Mouse (Mus musculus): Measurements from ENCODE around the gene Glis1. TPM values are rescaled to one million over a fixed set of nuclear protein-coding genes. Genes with fewer than 3 reads are reported as not detected.
A peak's percentile ranks its signal among the peaks of the same experiment; 100 is the strongest.

The Glis1 gene
- polyA plus RNA-seq, 1 experiment, result 0.40 TPM

- H3K36me3 ChIP-seq (ENCODE audit: control insufficient read depth, insufficient read depth), result peaks cover 35% of the 10 kb centered on the region
- no peaks in the 10 kb centered on the region for H3K79me3 ChIP-seq (ENCODE audit: low read depth)
- no peaks in the 10 kb centered on the region for H3K27me3 ChIP-seq (ENCODE audit: control insufficient read depth, insufficient read depth, insufficient read length)
- no peak overlapping the region for H3K4me3 ChIP-seq (ENCODE audit: insufficient read depth, poor library complexity, severe bottlenecking)
- no peak for TF ChIP-seq CTCF (IDR thresholded peaks at IDR 0.05; ENCODE audit: control insufficient read depth, insufficient read depth, insufficient read length)
- no peak for TF ChIP-seq CEBPB (IDR thresholded peaks at IDR 0.05; ENCODE audit: low read depth)
- TF ChIP-seq FOSL1 (IDR thresholded peaks at IDR 0.05; ENCODE audit: insufficient read depth, low read length, poor library complexity, severe bottlenecking), result no peak
- TF ChIP-seq USF1 (IDR thresholded peaks at IDR 0.05; ENCODE audit: low read depth), result no peak
- no peak for TF ChIP-seq MAX (IDR thresholded peaks at IDR 0.05)
- TF ChIP-seq MYOG (IDR thresholded peaks at IDR 0.05; ENCODE audit: control insufficient read depth, extremely low read depth, insufficient read length), result no peak
- no peak for TF ChIP-seq MYOD1 (IDR thresholded peaks at IDR 0.05; ENCODE audit: control insufficient read depth, insufficient read length, low read depth)
- no peaks in the 10 kb centered on the region for H3K79me2 ChIP-seq (ENCODE audit: control insufficient read depth, insufficient read depth)
- no peak overlapping the region for H3ac ChIP-seq (ENCODE audit: control insufficient read depth, insufficient read length, low read depth)
These were observed 14.2 kb upstream of the Glis1 start for GRCm38 (mm10) chr4:107420202-107420601.

GRCm38 (mm10) chr4:107421711-107422110, 12.7 kb upstream of the Glis1 start:
- H3K27me3 ChIP-seq (ENCODE audit: control insufficient read depth, insufficient read depth, insufficient read length), result no peaks in the 10 kb centered on the region
- H3K79me2 ChIP-seq (ENCODE audit: control insufficient read depth, insufficient read depth), result no peaks in the 10 kb centered on the region
- H3K36me3 ChIP-seq (ENCODE audit: control insufficient read depth, insufficient read depth), result peaks cover 23% of the 10 kb centered on the region
- H3K4me3 ChIP-seq (ENCODE audit: insufficient read depth, poor library complexity, severe bottlenecking), result no peak overlapping the region
- no peak overlapping the region for H3ac ChIP-seq (ENCODE audit: control insufficient read depth, insufficient read length, low read depth)
- TF ChIP-seq MAX (IDR thresholded peaks at IDR 0.05) (no peak), MYOD1 (IDR thresholded peaks at IDR 0.05; ENCODE audit: control insufficient read depth, insufficient read length, low read depth) (no peak), FOSL1 (IDR thresholded peaks at IDR 0.05; ENCODE audit: insufficient read depth, low read length, poor library complexity, severe bottlenecking) (no peak), USF1 (IDR thresholded peaks at IDR 0.05; ENCODE audit: low read depth) (no peak), CTCF (IDR thresholded peaks at IDR 0.05; ENCODE audit: control insufficient read depth, insufficient read depth, insufficient read length) (no peak), CEBPB (IDR thresholded peaks at IDR 0.05; ENCODE audit: low read depth) (no peak), MYOG (IDR thresholded peaks at IDR 0.05; ENCODE audit: control insufficient read depth, extremely low read depth, insufficient read length) (no peak)
- H3K79me3 ChIP-seq (ENCODE audit: low read depth), result no peaks in the 10 kb centered on the region

DNA sequence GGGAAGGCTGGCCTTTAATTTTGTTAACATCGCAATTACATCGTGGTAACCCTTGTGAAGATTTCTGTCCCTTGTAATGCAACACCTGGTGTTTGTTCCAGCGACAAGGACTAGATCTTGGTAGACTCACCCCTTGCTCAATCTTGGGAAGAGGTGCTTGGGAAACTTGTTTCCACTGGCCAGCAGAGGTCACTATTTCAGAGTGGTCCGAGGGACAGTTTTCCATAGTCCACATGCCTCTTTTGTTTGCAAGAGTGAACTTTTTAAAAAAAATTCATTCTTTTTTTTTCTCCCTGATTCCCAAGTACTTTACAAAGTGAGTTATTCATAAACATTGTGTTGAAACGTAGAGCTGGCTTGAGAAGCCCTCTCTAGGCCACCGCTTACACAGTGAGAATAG, 12.2 kb upstream of the Glis1 start:
- no peak overlapping the region for H3K4me3 ChIP-seq (ENCODE audit: insufficient read depth, poor library complexity, severe bottlenecking)
- H3ac ChIP-seq (ENCODE audit: control insufficient read depth, insufficient read length, low read depth), result no peak overlapping the region
- no peaks in the 10 kb centered on the region for H3K79me2 ChIP-seq (ENCODE audit: control insufficient read depth, insufficient read depth)
- TF ChIP-seq CEBPB (IDR thresholded peaks at IDR 0.05; ENCODE audit: low read depth) (peak; percentile 29), FOSL1 (IDR thresholded peaks at IDR 0.05; ENCODE audit: insufficient read depth, low read length, poor library complexity, severe bottlenecking) (no peak), CTCF (IDR thresholded peaks at IDR 0.05; ENCODE audit: control insufficient read depth, insufficient read depth, insufficient read length) (peak; percentile 21)
- H3K27me3 ChIP-seq (ENCODE audit: control insufficient read depth, insufficient read depth, insufficient read length), result no peaks in the 10 kb centered on the region
- no peaks in the 10 kb centered on the region for H3K79me3 ChIP-seq (ENCODE audit: low read depth)
- peaks cover 19% of the 10 kb centered on the region for H3K36me3 ChIP-seq (ENCODE audit: control insufficient read depth, insufficient read depth)

- no peaks in the 10 kb centered on the region for H3K79me3 ChIP-seq (ENCODE audit: low read depth)
- no peak overlapping the region for H3K4me3 ChIP-seq (ENCODE audit: insufficient read depth, poor library complexity, severe bottlenecking)
- no peaks in the 10 kb centered on the region for H3K79me2 ChIP-seq (ENCODE audit: control insufficient read depth, insufficient read depth)
- H3K36me3 ChIP-seq (ENCODE audit: control insufficient read depth, insufficient read depth), result no peaks in the 10 kb centered on the region
- TF ChIP-seq FOSL1 (IDR thresholded peaks at IDR 0.05; ENCODE audit: insufficient read depth, low read length, poor library complexity, severe bottlenecking), result no peak
- TF ChIP-seq CEBPB (IDR thresholded peaks at IDR 0.05; ENCODE audit: low read depth), result no peak
- no peak for TF ChIP-seq CTCF (IDR thresholded peaks at IDR 0.05; ENCODE audit: control insufficient read depth, insufficient read depth, insufficient read length)
- no peak for TF ChIP-seq MYOG (IDR thresholded peaks at IDR 0.05; ENCODE audit: control insufficient read depth, extremely low read depth, insufficient read length)
- TF ChIP-seq USF1 (IDR thresholded peaks at IDR 0.05; ENCODE audit: low read depth), result no peak
- TF ChIP-seq MYOD1 (IDR thresholded peaks at IDR 0.05; ENCODE audit: control insufficient read depth, insufficient read length, low read depth), result no peak
- no peak for TF ChIP-seq MAX (IDR thresholded peaks at IDR 0.05)
- no peak overlapping the region for H3ac ChIP-seq (ENCODE audit: control insufficient read depth, insufficient read length, low read depth)
- H3K27me3 ChIP-seq (ENCODE audit: control insufficient read depth, insufficient read depth, insufficient read length), result no peaks in the 10 kb centered on the region
These were observed 8.8 kb upstream of the Glis1 start for GRCm38 (mm10) chr4:107425616-107426015.

- TF ChIP-seq FOSL1 (IDR thresholded peaks at IDR 0.05; ENCODE audit: insufficient read depth, low read length, poor library complexity, severe bottlenecking), result no peak
- no peak for TF ChIP-seq MYOD1 (IDR thresholded peaks at IDR 0.05; ENCODE audit: control insufficient read depth, insufficient read length, low read depth)
- TF ChIP-seq CTCF (IDR thresholded peaks at IDR 0.05; ENCODE audit: control insufficient read depth, insufficient read depth, insufficient read length), result no peak
- TF ChIP-seq MAX (IDR thresholded peaks at IDR 0.05), result no peak
- no peak for TF ChIP-seq USF1 (IDR thresholded peaks at IDR 0.05; ENCODE audit: low read depth)
- no peak for TF ChIP-seq CEBPB (IDR thresholded peaks at IDR 0.05; ENCODE audit: low read depth)
- TF ChIP-seq MYOG (IDR thresholded peaks at IDR 0.05; ENCODE audit: control insufficient read depth, extremely low read depth, insufficient read length), result no peak
- H3K79me2 ChIP-seq (ENCODE audit: control insufficient read depth, insufficient read depth), result no peaks in the 10 kb centered on the region
- no peaks in the 10 kb centered on the region for H3K36me3 ChIP-seq (ENCODE audit: control insufficient read depth, insufficient read depth)
- H3ac ChIP-seq (ENCODE audit: control insufficient read depth, insufficient read length, low read depth), result no peak overlapping the region
- no peaks in the 10 kb centered on the region for H3K79me3 ChIP-seq (ENCODE audit: low read depth)
- no peak overlapping the region for H3K4me3 ChIP-seq (ENCODE audit: insufficient read depth, poor library complexity, severe bottlenecking)
- H3K27me3 ChIP-seq (ENCODE audit: control insufficient read depth, insufficient read depth, insufficient read length), result no peaks in the 10 kb centered on the region
These were observed 7.8 kb upstream of the Glis1 start for GRCm38 (mm10) chr4:107426631-107427030.

- no peak for TF ChIP-seq USF1 (IDR thresholded peaks at IDR 0.05; ENCODE audit: low read depth)
- no peak for TF ChIP-seq FOSL1 (IDR thresholded peaks at IDR 0.05; ENCODE audit: insufficient read depth, low read length, poor library complexity, severe bottlenecking)
- no peak for TF ChIP-seq MAX (IDR thresholded peaks at IDR 0.05)
- no peak for TF ChIP-seq MYOD1 (IDR thresholded peaks at IDR 0.05; ENCODE audit: control insufficient read depth, insufficient read length, low read depth)
- TF ChIP-seq MYOG (IDR thresholded peaks at IDR 0.05; ENCODE audit: control insufficient read depth, extremely low read depth, insufficient read length), result no peak
- TF ChIP-seq CTCF (IDR thresholded peaks at IDR 0.05; ENCODE audit: control insufficient read depth, insufficient read depth, insufficient read length), result no peak
- H3K36me3 ChIP-seq (ENCODE audit: control insufficient read depth, insufficient read depth), result no peaks in the 10 kb centered on the region
- peaks cover 3% of the 10 kb centered on the region for H3K27me3 ChIP-seq (ENCODE audit: control insufficient read depth, insufficient read depth, insufficient read length)
- no peak overlapping the region for H3K4me3 ChIP-seq (ENCODE audit: insufficient read depth, poor library complexity, severe bottlenecking)
- H3K79me2 ChIP-seq (ENCODE audit: control insufficient read depth, insufficient read depth), result no peaks in the 10 kb centered on the region
- H3ac ChIP-seq (ENCODE audit: control insufficient read depth, insufficient read length, low read depth), result no peak overlapping the region
- H3K79me3 ChIP-seq (ENCODE audit: low read depth), result no peaks in the 10 kb centered on the region
These were observed 1.7 kb upstream of the Glis1 start for GRCm38 (mm10) chr4:107432717-107433116.
